Mouse (Mus musculus) MEL (cell line): ENCODE measurements at regions not wholly inside any gene's neighbourhood (a gene's known extent, or its start where the extent isn't known, plus 50 kb on each side); places are given as distances from the start of the nearest gene placed in this dataset.

Experiments
- DNase-seq: peaks from one replicate; pipeline ENCODE4 v3.0.0; 2011; ENCODE audit warnings: low read depth, low spot score
- H3K27ac ChIP-seq: 2 replicates; pipeline ENCODE4 v1.5.1; 2012; ENCODE audit warnings: low read depth, mild to moderate bottlenecking, control low read depth, low read length, moderate library complexity; ENCODE audit not compliant: control insufficient read depth
- H3K27me3 ChIP-seq, 2 experiments: fragments of 150-350 bp in 1 of 2; sonication (generic) in 1 of 2; 2 replicates each; pipeline ENCODE4 v1.6.1; 2012; ENCODE audit warnings: low read length in 2 of 2, mild to moderate bottlenecking in 2 of 2, improper control_type of control experiment in 1 of 2, moderate library complexity in 1 of 2; ENCODE audit not compliant: insufficient read depth in 2 of 2, control insufficient read depth in 1 of 2
- H3K36me3 ChIP-seq, 2 experiments: 2 replicates each; pipeline ENCODE4 v1.6.1; 2012 to 2014; ENCODE audit warnings: low read length in 2 of 2, improper control_type of control experiment in 1 of 2, inconsistent platforms in 1 of 2, mild to moderate bottlenecking in 1 of 2; ENCODE audit not compliant: insufficient read depth in 2 of 2, control insufficient read depth in 1 of 2
- H3K4me1 ChIP-seq, 2 experiments: fragments of 150-350 bp in 1 of 2; sonication (generic) in 1 of 2; 2 replicates each; pipeline ENCODE4 v1.6.1; 2012; ENCODE audit warnings: low read length in 2 of 2, improper control_type of control experiment in 1 of 2, mild to moderate bottlenecking in 1 of 2; ENCODE audit not compliant: insufficient read depth in 2 of 2, control insufficient read depth in 1 of 2
- H3K4me3 ChIP-seq, 2 experiments: fragments of 150-350 bp in 1 of 2; sonication (generic) in 1 of 2; 2 replicates each; pipeline ENCODE4 v1.5.1; 2012; ENCODE audit warnings: low read depth in 2 of 2, low read length in 2 of 2, mild to moderate bottlenecking in 2 of 2, moderate library complexity in 2 of 2, control low read depth in 1 of 2, improper control_type of control experiment in 1 of 2; ENCODE audit not compliant: control insufficient read depth in 1 of 2, insufficient read depth in 1 of 2
- H3K79me2 ChIP-seq: 2 replicates; pipeline ENCODE4 v1.6.1; 2012; ENCODE audit warnings: mild to moderate bottlenecking, low read length, moderate library complexity; ENCODE audit not compliant: control insufficient read depth, poor library complexity, insufficient read depth
- H3K9ac ChIP-seq: 2 replicates; pipeline ENCODE4 v1.6.1; 2012; ENCODE audit warnings: low read depth, mild to moderate bottlenecking, control low read depth, low read length, moderate library complexity; ENCODE audit not compliant: control insufficient read depth, poor library complexity, severe bottlenecking
- H3K9me3 ChIP-seq: fragments of 150-350 bp; sonication (generic); replicated peaks from 2 replicates; pipeline ENCODE4 v1.6.1; 2012; ENCODE audit warnings: mild to moderate bottlenecking, low read length, improper control_type of control experiment, moderate library complexity; ENCODE audit not compliant: insufficient read depth
- BHLHE40 ChIP-seq: IDR thresholded peaks from 2 replicates; pipeline ENCODE4 v1.6.1; 2012; ENCODE audit warnings: low read depth, mild to moderate bottlenecking, inconsistent platforms, low read length, improper control_type of control experiment, borderline replicate concordance
- CHD1 ChIP-seq: IDR thresholded peaks from 2 replicates; pipeline ENCODE4 v1.6.1; 2012; ENCODE audit warnings: low read depth, mild to moderate bottlenecking, inconsistent platforms, low read length, improper control_type of control experiment
- CHD2 ChIP-seq: IDR thresholded peaks from 2 replicates; pipeline ENCODE4 v1.6.1; 2011; ENCODE audit warnings: low read length, improper control_type of control experiment
- CTCF ChIP-seq, 3 experiments: IDR thresholded peaks in 2 of 3; conservative IDR thresholded peaks in 1 of 3; 2 replicates each; pipeline ENCODE4 v1.5.1; 2011 to 2012; ENCODE audit warnings: low read length in 3 of 3, low read depth in 2 of 3, mild to moderate bottlenecking in 2 of 3, improper control_type of control experiment in 1 of 3, inconsistent platforms in 1 of 3, mixed read lengths in 1 of 3, moderate library complexity in 1 of 3; ENCODE audit not compliant: control insufficient read depth in 1 of 3, insufficient read depth in 1 of 3, poor library complexity in 1 of 3, severe bottlenecking in 1 of 3
- EP300 ChIP-seq, 2 experiments: IDR thresholded peaks; 2 replicates each; pipeline ENCODE4 v1.6.1; 2011; ENCODE audit warnings: improper control_type of control experiment in 2 of 2, low read length in 2 of 2, low read depth in 1 of 2, mild to moderate bottlenecking in 1 of 2
- GATA1 ChIP-seq: IDR thresholded peaks from 2 replicates; pipeline ENCODE4 v1.6.1; 2011; ENCODE audit warnings: low read depth, low read length, improper control_type of control experiment
- JUND ChIP-seq: IDR thresholded peaks from 2 replicates; pipeline ENCODE4 v1.6.1; 2011; ENCODE audit warnings: low read depth, mild to moderate bottlenecking, improper control_type of control experiment, low read length
- KAT2A ChIP-seq: conservative IDR thresholded peaks from 2 replicates; pipeline ENCODE4 v1.6.1; 2012; ENCODE audit warnings: low read depth, low read length, improper control_type of control experiment, inconsistent platforms
- MAX ChIP-seq: IDR thresholded peaks from 2 replicates; pipeline ENCODE4 v1.6.1; 2011; ENCODE audit warnings: low read length, improper control_type of control experiment
- MEF2A ChIP-seq: IDR thresholded peaks from 2 replicates; pipeline ENCODE4 v1.6.1; 2014; ENCODE audit warnings: low read depth, mild to moderate bottlenecking, inconsistent platforms, low read length, improper control_type of control experiment; ENCODE audit not compliant: poor library complexity, insufficient replicate concordance, severe bottlenecking; ENCODE audit errors: extremely low read depth
- MXI1 ChIP-seq: IDR thresholded peaks from 2 replicates; pipeline ENCODE4 v1.6.1; 2011; ENCODE audit warnings: mild to moderate bottlenecking, low read depth, low read length, improper control_type of control experiment
- MYC ChIP-seq: IDR thresholded peaks from 2 replicates; pipeline ENCODE4 v1.6.1; 2011; ENCODE audit warnings: low read depth, mild to moderate bottlenecking, low read length, improper control_type of control experiment, moderate library complexity
- NELFE ChIP-seq: IDR thresholded peaks from 2 replicates; pipeline ENCODE4 v1.6.1; 2011; ENCODE audit warnings: low read depth, low read length, improper control_type of control experiment
- NRF1 ChIP-seq: IDR thresholded peaks from 2 replicates; pipeline ENCODE4 v1.6.1; 2014; ENCODE audit warnings: low read depth, mild to moderate bottlenecking, inconsistent platforms, low read length, improper control_type of control experiment, moderate library complexity; ENCODE audit not compliant: poor library complexity, insufficient read depth, severe bottlenecking
- POLR2A ChIP-seq, 2 experiments: IDR thresholded peaks; 2 replicates each; pipeline ENCODE4 v1.6.1; 2011 to 2012; ENCODE audit warnings: low read length in 2 of 2, mild to moderate bottlenecking in 2 of 2, control low read depth in 1 of 2, improper control_type of control experiment in 1 of 2, low read depth in 1 of 2, moderate library complexity in 1 of 2; ENCODE audit not compliant: control insufficient read depth in 1 of 2, insufficient read depth in 1 of 2, poor library complexity in 1 of 2
- POLR2AphosphoS2 ChIP-seq: IDR thresholded peaks from 2 replicates; pipeline ENCODE4 v1.6.1; 2011; ENCODE audit warnings: low read length, improper control_type of control experiment
- POLR2AphosphoS5 ChIP-seq: IDR thresholded peaks from 2 replicates; pipeline ENCODE4 v1.6.1; 2012; ENCODE audit warnings: low read depth, borderline replicate concordance, mild to moderate bottlenecking, inconsistent platforms, low read length, moderate library complexity, mixed read lengths
- RAD21 ChIP-seq: IDR thresholded peaks from 2 replicates; pipeline ENCODE4 v1.6.1; 2011; ENCODE audit warnings: mild to moderate bottlenecking, low read depth, low read length, improper control_type of control experiment
- RCOR1 ChIP-seq: IDR thresholded peaks from 2 replicates; pipeline ENCODE4 v1.6.1; 2012; ENCODE audit warnings: low read depth, mild to moderate bottlenecking, inconsistent platforms, low read length, improper control_type of control experiment
- SIN3A ChIP-seq: IDR thresholded peaks from 2 replicates; pipeline ENCODE4 v1.6.1; 2012; ENCODE audit warnings: low read length, improper control_type of control experiment, inconsistent platforms
- SMC3 ChIP-seq: IDR thresholded peaks from 2 replicates; pipeline ENCODE4 v1.6.1; 2011; ENCODE audit warnings: low read depth, low read length, improper control_type of control experiment
- TAL1 ChIP-seq: IDR thresholded peaks from 2 replicates; pipeline ENCODE4 v1.6.1; 2012; ENCODE audit warnings: mild to moderate bottlenecking, inconsistent platforms, low read length, moderate library complexity, mixed read lengths
- TBP ChIP-seq: IDR thresholded peaks from 2 replicates; pipeline ENCODE4 v1.8.0; 2011; ENCODE audit warnings: low read depth, low read length, improper control_type of control experiment
- UBTF ChIP-seq: IDR thresholded peaks from 2 replicates; pipeline ENCODE4 v1.6.1; 2012; ENCODE audit warnings: low read depth, mild to moderate bottlenecking, inconsistent platforms, low read length, improper control_type of control experiment, moderate library complexity, borderline replicate concordance; ENCODE audit not compliant: insufficient read depth
- USF1 ChIP-seq: IDR thresholded peaks from 2 replicates; pipeline ENCODE4 v1.6.1; 2014; ENCODE audit warnings: low read depth, mild to moderate bottlenecking, inconsistent platforms, low read length, improper control_type of control experiment, moderate library complexity
- ZKSCAN1 ChIP-seq: IDR thresholded peaks from 2 replicates; pipeline ENCODE4 v1.6.1; 2012; ENCODE audit warnings: low read depth, mild to moderate bottlenecking, inconsistent platforms, low read length, improper control_type of control experiment, moderate library complexity
- ZNF384 ChIP-seq: IDR thresholded peaks from 2 replicates; pipeline ENCODE4 v1.6.1; 2012; ENCODE audit warnings: low read depth, mild to moderate bottlenecking, inconsistent platforms, low read length, improper control_type of control experiment

DNA sequence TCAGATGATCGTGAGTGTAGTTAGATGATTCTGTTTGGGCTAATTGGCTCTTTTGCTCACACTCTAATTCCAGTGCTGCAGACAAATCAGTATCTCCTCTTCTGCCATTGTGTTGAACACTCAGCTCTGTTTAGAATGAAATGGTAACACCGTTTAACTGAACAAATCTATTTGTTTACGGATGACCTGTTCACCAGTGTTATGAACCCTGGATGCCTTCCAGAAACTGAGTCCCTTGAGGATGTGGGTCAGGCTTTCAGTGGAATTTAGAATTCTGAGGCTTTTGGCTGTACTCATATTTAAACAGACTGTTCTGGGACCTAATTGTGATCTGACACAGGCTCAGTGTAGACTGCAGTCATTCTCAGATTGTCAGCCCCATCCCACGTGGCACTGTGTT lies 723.5 kb downstream of the Tmem114 start:
- Histone ChIP-seq H3K27ac (no peak overlapping the region), H3K9ac (no peak overlapping the region), H3K79me2 (no peaks in the 10 kb centered on the region), H3K9me3 (no peaks in the 10 kb centered on the region), H3K4me3 (no peak overlapping the region)
- no peak for DNase-seq
- TF ChIP-seq TBP (no peak), UBTF (no peak), GATA1 (no peak), KAT2A (no peak), RAD21 (no peak), EP300 (IDR thresholded peaks at IDR 0.05; ENCODE audit: low read depth in 1 of 2, low read length in 2 of 2) (no peak), POLR2A (IDR thresholded peaks at IDR 0.05; ENCODE audit: control insufficient read depth in 1 of 2, insufficient read depth in 1 of 2, low read depth in 1 of 2, low read length in 2 of 2, poor library complexity in 1 of 2) (no peak), SMC3 (no peak), JUND (no peak), ZKSCAN1 (no peak), BHLHE40 (no peak), CHD1 (no peak), SIN3A (no peak), CTCF (IDR thresholded peaks at IDR 0.05 in 2 of 3, conservative IDR thresholded peaks at IDR 0.05 in 1 of 3; ENCODE audit: control insufficient read depth in 1 of 3, insufficient read depth in 1 of 3, low read depth in 2 of 3, low read length in 3 of 3, poor library complexity in 1 of 3, severe bottlenecking in 1 of 3) (no peak), MXI1 (no peak), NRF1 (no peak), POLR2AphosphoS5 (no peak), RCOR1 (no peak)
- TF ChIP-seq, all 39 proteins: peak for 0
- no peaks in the 10 kb centered on the region for H3K36me3 ChIP-seq
- no peaks in the 10 kb centered on the region for H3K4me1 ChIP-seq
- no peaks in the 10 kb centered on the region for H3K27me3 ChIP-seq

- Histone ChIP-seq H3K27me3 (no peaks in the 10 kb centered on the region), H3K4me3 (no peak overlapping the region), H3K4me1 (no peaks in the 10 kb centered on the region), H3K9ac (no peak overlapping the region), H3K36me3 (no peaks in the 10 kb centered on the region), H3K27ac (no peak overlapping the region), H3K9me3 (no peaks in the 10 kb centered on the region), H3K79me2 (no peaks in the 10 kb centered on the region)
- no peak for TF ChIP-seq USF1
- no peak for TF ChIP-seq CHD2
- TF ChIP-seq TBP = no peak
- no peak for TF ChIP-seq TAL1
- no peak for TF ChIP-seq UBTF
- TF ChIP-seq KAT2A = no peak
- no peak for TF ChIP-seq ZKSCAN1
- no peak for TF ChIP-seq POLR2AphosphoS2
- TF ChIP-seq SIN3A = no peak
- TF ChIP-seq RCOR1 = no peak
- TF ChIP-seq MYC = no peak
- no peak for TF ChIP-seq MEF2A
- TF ChIP-seq MAX = no peak
- no peak for TF ChIP-seq ZNF384
- no peak for TF ChIP-seq NRF1
- TF ChIP-seq POLR2AphosphoS5 = no peak
- no peak for TF ChIP-seq NELFE
- TF ChIP-seq RAD21 = no peak
- TF ChIP-seq GATA1 = no peak
- no peak for TF ChIP-seq JUND
- no peak for DNase-seq
Measured at GRCm38 (mm10) chr16:7685484-7685883, 739.5 kb downstream of the Tmem114 start.
